Mouse (Mus musculus) megakaryocyte-erythroid progenitor cell, adult 5-6 weeks (primary cell): ENCODE results near the gene Wdr81. TPM values are rescaled to one million over a fixed set of nuclear protein-coding genes. Genes with fewer than 3 reads are reported as not detected.

Experiments
- ATAC-seq: replicated peaks from 2 replicates; pipeline ENCODE4 v1.8.0; 2016; ENCODE audit warnings: mild to moderate bottlenecking, inconsistent platforms; ENCODE audit not compliant: severe bottlenecking, poor library complexity, low FRiP score, low TSS enrichment
- total RNA-seq, 2 experiments: library from RNA; stranded (forward) in 1 of 2; stranded (reverse) in 1 of 2; fragments of 200-1000, 215-1000 nt in 1 of 2; fragments of >200 nt in 1 of 2; fragmentation: Nextera tagmentation in 1 of 2; gene quantifications; 2 replicates each; pipeline ENCODE4 v1.2.3; 2014 to 2017

Wdr81 gene
- total RNA-seq, 2 experiments from 2014 or later: 23.4 to 24.6 TPM

DNA sequence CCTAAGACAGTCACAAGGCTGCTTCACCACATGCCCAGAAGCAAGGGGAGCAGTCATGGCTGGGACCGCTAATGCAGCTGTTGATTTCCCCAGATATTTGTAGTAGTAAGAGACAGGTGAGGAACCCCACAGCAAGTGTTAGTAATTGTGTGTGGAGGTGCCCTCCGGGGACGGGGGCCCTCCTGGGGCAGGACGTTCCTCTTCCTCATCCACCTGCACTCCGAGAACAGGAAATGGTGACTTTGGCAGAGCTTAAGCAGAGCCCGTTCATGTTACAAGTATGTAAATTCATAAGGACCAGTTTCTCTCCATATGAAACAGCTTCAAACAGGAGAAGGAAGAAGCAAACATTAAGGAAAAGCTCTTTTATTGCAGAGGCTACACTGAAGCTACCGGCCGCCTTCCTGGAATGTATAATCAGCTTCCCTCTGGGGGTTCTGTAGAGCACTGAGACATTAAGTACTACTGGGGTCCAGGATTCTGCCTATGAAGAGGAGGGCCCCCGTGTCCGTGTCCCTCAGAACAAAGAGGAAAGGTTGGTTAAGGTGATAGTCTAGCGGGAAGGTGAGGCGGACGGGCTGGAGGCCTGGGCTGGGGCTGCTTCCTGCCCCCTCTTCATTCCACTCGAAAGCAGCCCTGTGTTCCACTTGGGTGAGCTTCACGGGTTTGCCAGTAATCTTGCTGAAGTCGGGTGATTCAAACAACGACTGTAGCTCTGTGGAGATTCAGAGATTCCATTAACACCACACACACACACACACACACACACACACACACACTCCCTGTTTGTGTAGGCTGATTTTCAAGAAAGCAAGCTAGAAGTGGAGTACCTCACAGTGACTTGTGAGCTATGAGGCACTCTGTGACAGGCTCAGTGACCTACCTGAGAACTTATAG lies 44.6 kb downstream of the Wdr81 start:
- no peak for ATAC-seq

DNA sequence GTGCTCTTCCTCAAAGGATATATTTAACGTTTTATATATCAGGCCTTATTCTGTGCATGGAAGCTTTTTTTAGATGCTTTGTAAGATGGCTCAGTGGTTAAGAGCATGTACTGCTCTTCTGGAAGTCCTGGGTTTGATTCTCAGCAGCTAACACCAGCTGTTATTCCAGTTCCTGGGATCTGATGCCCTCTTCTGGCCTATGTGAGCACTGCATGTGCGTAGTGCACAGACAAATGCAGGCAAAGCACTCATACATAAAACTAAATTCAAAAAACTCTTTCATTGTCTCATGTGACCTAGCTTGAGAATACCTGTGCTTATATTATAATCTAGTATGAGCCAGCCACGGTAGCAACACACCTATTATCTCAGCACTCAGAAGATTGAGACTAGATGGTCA lies 47.7 kb downstream of the Wdr81 start:
- ATAC-seq: peak; percentile 58

DNA sequence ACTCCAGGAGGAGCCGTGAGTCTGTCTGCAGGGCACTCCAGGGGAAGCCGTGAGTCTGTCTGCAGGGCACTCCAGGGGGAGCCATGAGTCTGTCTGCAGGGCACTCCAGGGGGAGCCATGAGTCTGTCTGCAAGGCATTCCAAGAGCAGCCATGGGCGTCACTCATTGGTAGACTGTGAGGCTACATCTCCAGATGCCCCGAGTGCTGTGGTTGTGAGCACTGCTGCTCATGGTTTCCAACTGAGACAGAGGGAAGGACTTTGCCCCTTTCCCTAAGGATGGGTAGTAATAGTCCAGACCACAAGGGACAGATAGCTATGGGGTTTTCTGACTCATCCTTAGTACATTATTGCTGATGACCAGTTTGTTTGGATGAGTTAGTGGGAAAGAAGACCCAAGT lies 48.4 kb downstream of the Wdr81 start:
- ATAC-seq: no peak

DNA sequence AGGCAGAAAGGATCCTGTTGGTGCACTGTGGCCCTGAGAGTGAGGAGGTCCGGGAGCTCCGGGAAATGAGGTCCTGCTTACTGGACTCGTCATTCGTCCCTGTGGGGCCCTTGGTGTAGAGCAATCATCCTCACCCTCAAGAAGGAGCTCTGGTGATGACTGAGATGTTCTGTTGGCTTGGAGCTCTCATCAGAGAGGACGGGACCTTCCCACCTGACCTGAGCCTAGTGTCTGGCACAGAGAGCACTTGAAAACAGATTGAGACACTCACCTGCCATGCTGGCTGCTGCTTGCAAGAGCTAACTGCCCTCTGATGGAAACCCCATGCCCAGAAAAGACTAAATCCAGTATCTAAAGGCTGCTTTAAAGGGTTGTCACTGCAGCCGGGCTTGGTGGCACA lies 49.7 kb downstream of the Wdr81 start:
- ATAC-seq: no peak

DNA sequence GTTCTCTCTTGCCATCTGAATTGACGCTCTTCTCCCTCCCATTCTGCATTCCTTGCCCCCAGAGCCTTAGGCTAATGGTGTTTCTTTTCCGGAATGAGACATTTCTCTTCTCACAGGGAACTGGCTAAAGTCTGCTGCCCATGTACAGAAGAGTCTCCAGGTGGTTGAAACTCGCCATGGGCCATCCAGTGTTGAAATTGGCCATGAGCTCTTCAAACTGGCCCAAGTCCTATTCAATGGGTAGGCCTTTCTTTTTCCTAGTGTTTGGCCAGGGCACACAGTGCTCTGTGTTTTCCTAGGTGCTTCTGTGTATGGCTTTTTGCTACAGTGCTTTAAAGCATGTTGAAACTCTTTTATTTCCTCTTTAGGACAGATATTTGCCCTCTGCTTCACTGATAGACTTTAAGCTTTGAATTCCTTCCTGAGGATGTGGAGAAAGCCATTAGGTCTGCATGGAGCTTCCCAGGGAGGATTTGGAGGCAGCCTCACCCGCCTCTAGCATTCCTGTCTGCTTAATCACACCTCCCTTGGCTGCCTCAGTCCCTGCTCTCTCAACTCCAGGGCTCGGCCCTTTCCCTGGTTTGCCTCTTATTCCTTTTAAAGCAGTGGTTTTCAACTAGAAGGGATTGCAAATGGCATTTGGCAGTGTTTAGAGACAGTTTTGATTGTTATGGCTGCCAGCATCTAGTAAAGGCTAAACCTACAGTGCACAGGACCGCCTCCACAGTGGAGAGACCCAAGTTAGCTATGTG lies 51.0 kb downstream of the Wdr81 start:
- no peak for ATAC-seq

DNA sequence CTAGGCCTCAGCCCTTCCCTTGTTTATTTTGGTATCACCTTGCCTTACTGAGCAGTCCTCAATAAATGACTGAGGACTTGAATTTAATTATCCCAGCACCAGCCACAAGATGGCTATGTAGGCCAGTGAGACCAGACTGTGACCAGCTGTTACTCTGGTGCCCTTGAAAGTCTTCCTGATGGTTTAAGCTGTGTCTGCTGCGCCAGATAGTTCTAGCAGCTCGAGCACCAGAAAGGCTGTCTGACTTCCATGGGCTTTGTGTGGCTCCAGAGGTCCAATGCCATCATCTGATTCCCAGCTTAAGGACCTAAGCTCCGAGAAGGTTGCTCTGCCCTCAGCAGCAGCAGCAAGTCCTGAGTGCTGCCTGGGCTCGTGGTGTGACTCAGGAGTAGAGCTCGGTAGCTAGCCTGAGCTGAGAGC lies 52.2 kb downstream of the Wdr81 start:
- peak; percentile 53 for ATAC-seq

DNA sequence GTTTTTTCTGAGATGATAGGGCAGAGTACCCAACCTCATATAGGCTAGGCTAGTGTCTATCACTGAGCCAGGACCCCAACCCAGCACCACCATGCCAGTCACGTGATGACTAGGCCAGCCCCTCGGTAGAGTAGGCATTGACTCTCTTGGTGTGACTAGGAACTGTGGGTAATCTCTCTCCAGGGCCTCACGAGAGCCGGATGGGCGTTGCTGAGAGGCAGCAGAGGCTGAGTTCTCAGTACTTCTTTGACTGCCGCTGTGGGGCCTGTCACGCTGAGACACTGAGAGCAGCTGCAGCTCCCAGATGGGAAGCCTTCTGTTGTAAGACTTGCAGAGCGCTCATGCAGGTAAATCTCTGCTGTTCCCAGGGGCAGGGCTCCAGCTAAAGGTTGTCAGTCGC lies 54.4 kb downstream of the Wdr81 start:
- no peak for ATAC-seq

DNA sequence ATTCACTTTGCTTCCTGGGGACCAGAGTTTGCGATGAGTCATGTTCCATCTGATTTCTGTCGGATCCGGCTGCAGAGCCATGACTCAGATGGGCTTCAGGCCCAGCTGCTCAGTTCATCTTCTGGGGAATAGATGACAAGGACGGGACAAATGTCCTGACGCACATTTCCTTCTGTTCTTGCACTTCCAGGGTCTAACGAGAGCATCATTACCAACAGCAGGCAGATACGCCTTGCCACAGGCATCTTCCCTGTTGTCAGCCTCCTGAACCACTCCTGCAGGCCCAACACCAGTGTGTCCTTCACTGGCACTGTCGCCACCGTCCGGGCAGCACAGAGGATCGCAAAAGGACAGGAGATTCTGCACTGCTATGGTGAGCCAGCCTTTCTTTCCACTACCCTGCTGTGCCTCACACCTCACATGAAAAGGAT lies 55.1 kb downstream of the Wdr81 start:
- no peak for ATAC-seq

DNA sequence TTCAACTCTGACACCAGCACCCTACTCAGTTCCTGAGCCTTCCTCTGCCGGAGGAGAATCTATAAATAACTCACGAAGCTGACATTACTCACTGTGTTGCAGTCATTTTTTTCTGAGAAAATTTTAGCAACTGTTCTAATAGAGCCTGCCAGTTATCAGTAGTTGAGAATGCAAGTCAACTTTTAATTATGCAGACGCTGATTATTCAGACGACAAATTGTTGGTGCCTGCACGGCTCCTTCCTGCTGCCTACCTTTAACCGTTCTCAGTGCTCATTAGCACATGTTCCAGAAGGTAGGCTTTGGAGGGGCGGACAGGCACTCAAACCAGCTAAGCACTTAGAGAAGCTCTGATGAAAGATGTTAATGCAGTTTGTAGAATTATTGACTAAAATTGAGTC lies 57.1 kb downstream of the Wdr81 start:
- no peak for ATAC-seq

DNA sequence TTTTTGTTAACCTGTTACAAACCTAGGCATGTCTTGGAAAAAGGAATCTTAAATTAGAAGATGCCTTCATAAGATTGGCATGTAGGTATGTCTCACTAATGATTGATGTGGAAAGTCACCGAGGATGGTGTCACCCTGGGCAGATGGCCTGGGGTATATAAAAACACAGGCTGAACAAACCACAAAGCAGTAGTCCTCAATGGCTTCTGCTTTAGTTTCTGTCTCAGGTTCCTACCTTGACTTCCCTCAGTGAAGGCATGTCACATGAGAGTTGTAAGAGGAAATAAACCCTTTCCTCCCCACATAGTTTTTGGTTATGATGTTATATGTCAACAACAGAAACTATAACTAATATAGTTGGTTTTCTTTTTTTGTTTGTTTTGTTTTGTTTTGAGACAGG lies 58.9 kb downstream of the Wdr81 start:
- no peak for ATAC-seq

Other genes with a start within 250 kb of the Wdr81 start
- gene Rpa1, start 106.4 kb downstream of the Wdr81 start, total RNA-seq (2014; fragmentation: Nextera tagmentation): 96.8 and 101 TPM in 2 replicates
- gene Rpa1, start 106.4 kb downstream of the Wdr81 start, total RNA-seq (2017): 168 and 179 TPM in 2 replicates
- gene Smyd4, start 106.3 kb downstream of the Wdr81 start, total RNA-seq (2014; fragmentation: Nextera tagmentation): 4.0 and 12.1 TPM in 2 replicates
- gene Smyd4, start 106.3 kb downstream of the Wdr81 start, total RNA-seq (2017): 9.2 and 16.7 TPM in 2 replicates
- 0.59 TPM in 1 of 2 replicates, not detected in the other for gene Serpinf1, start 32.0 kb downstream of the Wdr81 start, total RNA-seq (2014; fragmentation: Nextera tagmentation)
- gene Serpinf1, start 32.0 kb downstream of the Wdr81 start, total RNA-seq (2017): 0.47 and 6.4 TPM in 2 replicates
- 1.3 TPM in 1 of 2 replicates, not detected in the other for gene Serpinf2, start 15.1 kb downstream of the Wdr81 start, total RNA-seq (2014; fragmentation: Nextera tagmentation)
- not detected in 2 replicates for gene Serpinf2, start 15.1 kb downstream of the Wdr81 start, total RNA-seq (2017)
- gene Tlcd2, start 7.0 kb upstream of the Wdr81 start, total RNA-seq (2014; fragmentation: Nextera tagmentation): 13.8 and 19.9 TPM in 2 replicates
- 9.5 and 14.7 TPM in 2 replicates for gene Tlcd2, start 7.0 kb upstream of the Wdr81 start, total RNA-seq (2017)
- 160 and 198 TPM in 2 replicates for gene Prpf8, start 32.1 kb upstream of the Wdr81 start, total RNA-seq (2014; fragmentation: Nextera tagmentation)
- gene Prpf8, start 32.1 kb upstream of the Wdr81 start, total RNA-seq (2017): 118 and 144 TPM in 2 replicates
- gene Rilp, start 55.4 kb upstream of the Wdr81 start, total RNA-seq (2014; fragmentation: Nextera tagmentation): 1.5 TPM in 1 of 2 replicates, not detected in the other
- gene Rilp, start 55.4 kb upstream of the Wdr81 start, total RNA-seq (2017): 0.72 TPM in 1 of 2 replicates, not detected in the other
- gene Scarf1, start 58.8 kb upstream of the Wdr81 start, total RNA-seq (2014; fragmentation: Nextera tagmentation): 1.0 TPM in 1 of 2 replicates, not detected in the other
- 0.65 TPM in 1 of 2 replicates, not detected in the other for gene Scarf1, start 58.8 kb upstream of the Wdr81 start, total RNA-seq (2017)
- gene Slc43a2, start 77.0 kb upstream of the Wdr81 start, total RNA-seq (2014; fragmentation: Nextera tagmentation): 1.2 and 2.2 TPM in 2 replicates
- gene Slc43a2, start 77.0 kb upstream of the Wdr81 start, total RNA-seq (2017): 1.9 and 2.9 TPM in 2 replicates
- 69.0 and 96.5 TPM in 2 replicates for gene Pitpna, start 133.4 kb upstream of the Wdr81 start, total RNA-seq (2014; fragmentation: Nextera tagmentation)
- 46.2 and 58.2 TPM in 2 replicates for gene Pitpna, start 133.4 kb upstream of the Wdr81 start, total RNA-seq (2017)
- 33.8 and 34.5 TPM in 2 replicates for gene Inpp5k, start 176.3 kb upstream of the Wdr81 start, total RNA-seq (2014; fragmentation: Nextera tagmentation)
- gene Inpp5k, start 176.3 kb upstream of the Wdr81 start, total RNA-seq (2017): 19.9 and 26.5 TPM in 2 replicates
- 36.5 and 37.4 TPM in 2 replicates for gene Myo1c, start 195.8 kb upstream of the Wdr81 start, total RNA-seq (2014; fragmentation: Nextera tagmentation)
- 13.5 and 32.6 TPM in 2 replicates for gene Myo1c, start 195.8 kb upstream of the Wdr81 start, total RNA-seq (2017)
- gene Crk, start 224.5 kb upstream of the Wdr81 start, total RNA-seq (2014; fragmentation: Nextera tagmentation): 33.0 and 38.5 TPM in 2 replicates
- 29.5 and 39.8 TPM in 2 replicates for gene Crk, start 224.5 kb upstream of the Wdr81 start, total RNA-seq (2017)